Mouse (Mus musculus) ES-CJ7 (cell line): ENCODE measurements around the gene Olfr1312.
"Not testable (repeated sequence)": the region's sequence is repeated elsewhere in the genome, so short reads cannot be mapped to it uniquely, and the experiment has no call there.

Experiments used
- DNase-seq: peaks from one replicate; pipeline ENCODE4 v3.0.0; 2011; ENCODE audit warnings: low read depth, low spot score

The Olfr1312 gene

GRCm38 (mm10) chr2:112050138-112050537 is at the start of gene Olfr1312:
TSS of gene Olfr1312 (minus strand) at chr2:112050238.
- DNase-seq = no peak

GRCm38 (mm10) chr2:112096681-112097080 is 46.6 kb upstream of the Olfr1312 start, which contains the start of gene Olfr1314:
TSS of gene Olfr1314 (minus strand) at chr2:112096781.
- DNase-seq = no peak

GRCm38 (mm10) chr2:112077743-112078142 is 27.7 kb upstream of the Olfr1312 start, which contains the start of gene Olfr1313:
TSS of gene Olfr1313 (minus strand) at chr2:112077843.
- DNase-seq = no peak

GRCm38 (mm10) chr2:112026971-112027370 is 23.1 kb downstream of the Olfr1312 start:
- DNase-seq = not testable (repeated sequence)

- no peak for DNase-seq
Observed at GRCm38 (mm10) chr2:112024312-112024711, 25.7 kb downstream of the Olfr1312 start, which contains the start of gene Olfr1311. TSS of gene Olfr1311 (minus strand) at chr2:112024412.

- DNase-seq = no peak
Observed at GRCm38 (mm10) chr2:112014900-112015299, 35.1 kb downstream of the Olfr1312 start.

GRCm38 (mm10) chr2:112012608-112013007 is 37.4 kb downstream of the Olfr1312 start, which contains the start of gene Olfr1310:
TSS of gene Olfr1310 (minus strand) at chr2:112012708.
- no peak for DNase-seq

- DNase-seq = no peak
Observed at GRCm38 (mm10) chr2:111990181-111990580, 59.9 kb downstream of the Olfr1312 start, which contains the start of gene Olfr1309. TSS of gene Olfr1309 (minus strand) at chr2:111990281.
